Mouse (Mus musculus) brain, embryonic 14.5 days (tissue): ENCODE data around the gene Slit3.

Experiments
- CTCF ChIP-seq: fragments of 200-500 bp; IDR thresholded peaks from 2 replicates; pipeline ENCODE4 v1.5.1; 2012; ENCODE audit warnings: inconsistent platforms, mild to moderate bottlenecking, moderate library complexity, borderline replicate concordance; ENCODE audit not compliant: insufficient read depth, insufficient read length; ENCODE audit errors: extremely low read depth
- POLR2A ChIP-seq: fragments of 200-500 bp; IDR thresholded peaks from 2 replicates; pipeline ENCODE4 v1.6.1; 2012; ENCODE audit warnings: mild to moderate bottlenecking, inconsistent platforms, borderline replicate concordance; ENCODE audit not compliant: poor library complexity, insufficient read depth, insufficient read length, severe bottlenecking; ENCODE audit errors: extremely low read depth

GRCm38 (mm10) chr11:35369964-35370363, 248.9 kb downstream of the Slit3 start:
- no peak for TF ChIP-seq CTCF
- no peak for TF ChIP-seq POLR2A
